Mouse (Mus musculus) kidney, postnatal 25 days (tissue): ENCODE measurements around the gene Actl11.

Experiments
- DNase-seq, 2 experiments: peaks; one replicate each; pipeline ENCODE4 v3.0.0; 2021; ENCODE audit warnings: mixed read lengths in 2 of 2

The Actl11 gene

GRCm38 (mm10) chr9:107923021-107923420, 5.2 kb upstream of the Actl11 start:
- DNase-seq: peak; percentile 65 to 73

- no peak for DNase-seq
These were observed 4.3 kb upstream of the Actl11 start for GRCm38 (mm10) chr9:107923956-107924355.

DNA sequence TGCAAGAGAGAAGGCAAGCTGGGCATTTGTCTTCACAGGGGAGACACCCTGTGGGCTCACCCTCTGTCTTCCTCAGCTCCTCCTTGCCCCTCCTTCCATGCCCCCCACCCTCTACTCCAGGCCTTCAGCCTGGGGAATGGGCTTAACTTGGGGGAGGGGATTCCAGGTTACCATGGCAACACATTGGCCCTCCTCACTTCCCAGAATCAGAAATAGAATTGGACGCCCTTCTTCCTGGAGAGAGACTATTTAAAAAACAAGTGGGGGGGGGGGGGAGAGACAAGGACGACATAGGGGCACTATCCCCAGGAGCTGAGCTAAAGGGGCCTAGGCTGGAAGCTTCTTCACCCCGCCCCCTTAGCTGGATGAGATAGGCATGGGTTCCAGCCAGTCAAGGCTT, 3.0 kb upstream of the Actl11 start:
- no peak for DNase-seq

DNA sequence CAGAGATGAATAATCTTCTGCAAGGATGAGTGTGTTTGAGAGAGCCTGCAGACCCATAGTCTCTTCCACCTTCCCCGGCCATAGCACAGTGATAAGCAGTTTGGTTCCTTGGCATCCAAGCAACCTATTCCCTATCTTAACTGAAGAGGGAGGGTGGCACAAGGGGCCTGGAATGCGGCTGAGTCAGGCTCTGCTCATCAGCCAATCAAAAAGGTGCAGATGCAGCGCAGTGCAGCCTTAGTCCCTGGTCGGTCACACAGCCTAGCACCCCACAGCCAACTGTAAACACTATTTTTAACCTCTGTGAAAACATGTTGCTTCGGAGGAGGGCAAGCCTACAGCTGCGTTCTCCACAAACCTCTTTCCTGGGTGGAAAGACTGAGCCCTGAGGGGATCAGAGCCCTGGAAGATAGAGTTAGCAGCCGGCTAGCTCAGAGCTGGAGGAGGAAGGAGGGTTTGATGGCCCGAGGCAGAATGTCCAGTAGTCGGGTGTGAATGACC, 1.3 kb upstream of the Actl11 start:
- DNase-seq: no peak

DNA sequence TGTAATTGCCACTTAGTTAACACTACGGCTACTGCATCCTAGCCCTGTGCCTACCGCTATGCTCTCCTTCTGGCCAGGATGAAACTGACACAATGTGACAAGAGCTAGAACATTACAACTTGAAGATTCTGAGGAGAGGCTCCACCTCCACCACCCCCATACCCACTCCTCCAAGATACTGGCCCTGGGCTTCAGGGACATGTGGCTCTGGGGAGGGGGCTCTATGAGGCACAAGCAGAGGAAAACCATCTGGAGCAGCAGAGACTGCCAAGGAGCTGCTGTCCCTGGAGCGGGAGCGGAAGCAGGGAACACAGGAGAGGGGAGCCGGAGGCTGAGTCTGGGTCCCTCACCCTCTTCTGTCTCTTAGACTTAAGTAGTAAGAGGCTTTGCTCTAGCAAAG, 520 bp upstream of the Actl11 start:
- DNase-seq: no peak

DNA sequence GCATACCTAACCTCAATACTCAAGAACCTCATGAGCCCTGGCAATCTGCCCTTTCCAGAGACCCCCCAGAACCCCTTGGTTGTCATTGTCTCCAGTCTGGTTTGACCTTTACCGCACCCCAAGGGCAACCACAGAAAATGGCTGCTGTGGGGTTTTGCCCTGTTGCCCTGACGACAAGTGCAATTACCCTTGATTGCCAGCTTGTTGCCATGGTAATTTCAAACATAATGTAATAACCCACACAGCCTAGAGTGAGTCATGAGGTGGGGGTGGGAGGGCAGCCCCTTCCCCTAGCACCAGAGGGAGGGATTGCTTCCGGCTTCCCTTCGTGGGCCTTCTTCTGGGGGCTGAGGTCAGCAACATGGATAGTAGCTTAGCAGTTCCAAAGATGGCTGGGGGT, 4.0 kb downstream of the Actl11 start:
- no peak for DNase-seq

- DNase-seq: no peak
These were observed 5.9 kb downstream of the Actl11 start for GRCm38 (mm10) chr9:107934146-107934545.

DNA sequence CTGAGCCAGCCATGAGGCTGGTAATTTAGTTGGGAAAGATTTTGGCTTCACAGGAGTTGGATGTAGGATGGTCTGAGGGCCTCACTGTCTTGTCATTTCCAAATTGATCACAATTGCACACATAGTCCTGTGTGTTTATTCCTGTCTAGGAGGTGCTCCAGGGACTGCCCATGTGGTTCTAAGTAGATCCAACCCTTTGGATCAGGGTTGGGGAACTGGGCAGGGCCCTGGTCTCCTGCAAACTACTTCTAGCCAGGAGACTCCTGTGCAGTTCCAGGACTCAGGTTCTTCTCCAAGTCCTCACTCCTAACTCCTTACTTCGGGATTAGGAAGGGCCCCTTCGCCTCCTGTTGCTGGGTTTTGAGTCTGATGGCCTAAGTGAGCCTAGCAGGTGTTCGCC, 7.1 kb downstream of the Actl11 start, which contains the start of gene Camkv:
Gene Camkv (plus strand): TSS at position 301 of the 400 bp plus-strand sequence.
- no peak for DNase-seq

DNA sequence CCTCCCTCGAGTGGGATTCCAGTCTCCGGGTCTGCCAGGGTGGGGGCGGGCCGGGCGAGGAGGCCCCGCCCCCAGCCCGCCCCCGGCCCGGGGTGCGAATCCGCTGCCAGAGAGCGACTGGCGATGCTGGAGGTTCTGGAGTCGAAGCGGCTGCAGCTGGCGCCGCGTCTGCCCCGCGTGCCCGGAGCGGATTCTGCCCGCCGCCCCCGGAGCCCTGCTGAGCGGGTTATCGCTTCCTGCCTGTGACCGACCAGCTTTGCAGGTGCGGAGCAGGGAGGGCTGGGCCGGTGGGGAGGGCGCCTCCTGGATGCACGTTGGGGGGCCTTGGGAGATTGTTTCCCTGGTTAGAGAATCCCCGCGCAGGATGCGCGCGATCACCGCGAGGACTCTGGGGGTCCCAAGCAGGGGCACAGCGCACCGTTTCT, 7.5 kb downstream of the Actl11 start:
- no peak for DNase-seq

GRCm38 (mm10) chr9:107936215-107936822, 8.1 kb downstream of the Actl11 start:
- DNase-seq: no peak

GRCm38 (mm10) chr9:107936831-107937230, 8.6 kb downstream of the Actl11 start:
- DNase-seq: no peak

DNA sequence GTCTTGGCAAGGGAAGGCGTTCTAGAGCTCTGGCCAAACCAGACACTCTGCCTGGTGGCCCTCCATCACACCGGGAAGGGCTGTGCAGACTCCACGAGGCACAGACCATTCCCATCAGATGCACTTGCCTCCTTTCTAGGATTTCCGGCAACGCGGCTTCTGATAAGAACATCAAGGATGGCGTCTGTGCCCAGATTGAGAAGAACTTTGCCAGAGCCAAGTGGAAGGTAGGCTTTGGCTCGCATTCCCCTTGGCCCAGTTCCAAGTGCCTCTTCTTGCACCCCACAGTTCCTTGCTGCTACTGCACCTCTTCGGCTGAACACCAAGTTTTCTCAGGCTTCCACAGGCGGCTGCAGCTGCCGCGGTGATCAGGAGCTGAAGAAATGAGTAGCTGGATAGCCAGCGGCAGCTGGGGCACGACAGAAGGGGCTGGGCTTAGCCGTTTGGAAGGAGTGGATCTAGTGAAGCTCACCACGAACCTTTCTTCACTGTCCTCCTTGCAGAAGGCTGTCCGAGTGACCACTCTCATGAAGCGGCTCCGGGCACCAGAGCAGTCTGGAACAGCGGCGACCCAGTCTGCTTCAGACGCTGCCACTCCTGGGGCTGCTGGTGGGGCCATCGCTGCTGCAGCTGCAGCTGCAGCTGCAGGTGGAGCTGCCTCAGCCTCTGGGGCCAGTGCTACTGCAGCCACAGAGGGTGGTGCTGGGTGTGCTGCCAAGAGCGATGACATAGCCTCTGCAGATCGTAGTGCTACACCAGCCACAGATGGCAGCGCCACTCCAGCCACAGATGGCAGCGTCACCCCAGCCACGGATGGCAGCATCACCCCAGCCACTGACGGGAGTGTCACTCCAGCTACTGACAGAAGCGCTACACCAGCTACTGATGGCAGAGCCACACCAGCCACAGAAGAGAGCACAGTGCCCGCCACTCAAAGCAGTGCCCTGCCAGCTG, 19.2 kb downstream of the Actl11 start:
- no peak for DNase-seq

DNA sequence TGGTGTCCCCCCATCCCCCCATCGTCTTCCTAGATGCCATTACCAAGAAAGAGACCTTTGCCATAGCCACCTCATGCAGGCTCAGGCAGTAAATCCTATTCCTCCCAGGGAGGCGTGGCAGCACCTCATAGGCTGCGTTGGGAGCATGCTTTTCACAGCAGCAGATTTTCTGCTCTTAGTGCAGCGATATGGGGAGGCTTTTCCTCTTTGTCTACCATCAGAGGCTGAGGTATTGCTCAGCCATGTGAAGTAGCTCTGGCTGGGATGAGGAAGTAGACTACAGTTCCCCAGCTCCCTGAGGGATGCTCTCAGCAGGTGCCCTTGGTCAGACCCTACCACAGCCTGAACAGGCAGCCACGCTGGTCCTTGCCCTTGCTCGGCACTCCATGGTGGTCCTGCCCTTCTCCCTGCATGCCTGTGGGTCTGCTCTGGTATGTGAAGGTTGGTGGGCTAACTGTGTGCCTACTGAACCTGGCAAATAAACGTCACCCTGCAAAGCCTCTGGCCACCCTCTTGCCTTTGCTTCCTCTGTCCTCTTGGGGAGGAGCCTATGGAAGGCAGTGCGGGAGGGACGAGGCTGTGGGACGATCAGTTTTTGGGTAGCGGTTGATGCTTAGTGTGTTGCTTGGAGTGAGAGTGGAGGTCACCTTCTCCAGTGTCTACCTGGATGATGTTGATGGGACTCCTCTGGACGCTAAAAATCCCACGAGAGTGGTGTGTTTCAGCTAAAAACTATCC, 21.1 kb downstream of the Actl11 start:
- DNase-seq: no peak

- no peak for DNase-seq
These were observed 21.6 kb downstream of the Actl11 start, which contains the start of gene Traip for GRCm38 (mm10) chr9:107949922-107950235. Gene Traip (plus strand): TSS chr9:107950136.

GRCm38 (mm10) chr9:107950460-107951355, 22.4 kb downstream of the Actl11 start:
- peak; percentile 96 to 97 for DNase-seq

DNA sequence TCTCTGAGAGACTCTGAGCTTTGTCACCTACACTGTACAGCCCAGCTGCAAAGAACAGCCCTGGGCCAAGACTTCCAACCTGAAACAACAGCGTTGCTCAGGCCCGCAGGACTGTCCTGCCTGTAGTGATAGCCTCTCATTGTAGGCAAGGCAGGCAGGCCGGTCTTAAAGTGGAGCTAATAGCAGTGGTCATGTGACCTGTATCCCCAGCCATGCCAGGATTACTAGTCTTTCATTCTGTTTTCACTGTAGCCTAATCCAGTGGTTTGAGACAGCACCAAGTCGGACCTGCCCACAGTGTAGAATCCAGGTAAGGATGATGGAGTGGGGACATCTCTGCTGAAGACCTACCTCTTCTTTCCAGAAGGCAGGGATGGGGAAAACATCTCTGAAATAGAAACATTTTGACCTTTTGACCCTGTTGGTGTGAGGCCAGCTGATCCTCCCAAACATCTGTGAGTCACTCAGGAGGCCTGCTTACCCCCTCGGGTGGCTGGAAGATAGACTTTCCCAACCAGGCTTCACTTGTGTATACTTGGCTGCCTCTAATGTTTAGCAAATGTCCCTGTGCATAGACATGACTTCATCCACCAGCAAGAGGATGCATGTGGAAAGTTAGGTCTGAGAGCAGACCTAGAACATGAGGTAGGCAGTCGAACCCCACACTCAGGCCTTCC, 27.5 kb downstream of the Actl11 start:
- no peak for DNase-seq

DNA sequence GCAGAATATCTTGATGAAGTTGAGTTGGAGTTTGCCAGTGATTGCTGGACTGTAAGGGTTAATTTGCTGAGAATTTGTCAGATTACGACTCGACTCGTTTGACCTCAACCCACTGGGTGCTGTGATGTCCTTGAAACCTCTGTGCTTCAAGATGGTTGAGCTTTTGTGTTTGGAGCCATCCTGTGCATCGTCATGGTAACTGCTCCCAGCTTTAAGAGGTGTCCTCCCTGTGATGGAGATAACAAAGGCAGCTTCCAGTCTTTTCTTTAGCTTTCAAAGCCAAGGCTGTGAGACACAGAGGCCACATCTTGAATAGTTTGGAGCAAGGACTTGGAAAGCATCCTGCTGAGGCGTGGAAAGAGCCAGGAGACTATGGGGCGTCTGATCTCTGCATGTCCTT, 28.9 kb downstream of the Actl11 start:
- DNase-seq: no peak

GRCm38 (mm10) chr9:107959896-107960295, 31.6 kb downstream of the Actl11 start:
- no peak for DNase-seq

DNA sequence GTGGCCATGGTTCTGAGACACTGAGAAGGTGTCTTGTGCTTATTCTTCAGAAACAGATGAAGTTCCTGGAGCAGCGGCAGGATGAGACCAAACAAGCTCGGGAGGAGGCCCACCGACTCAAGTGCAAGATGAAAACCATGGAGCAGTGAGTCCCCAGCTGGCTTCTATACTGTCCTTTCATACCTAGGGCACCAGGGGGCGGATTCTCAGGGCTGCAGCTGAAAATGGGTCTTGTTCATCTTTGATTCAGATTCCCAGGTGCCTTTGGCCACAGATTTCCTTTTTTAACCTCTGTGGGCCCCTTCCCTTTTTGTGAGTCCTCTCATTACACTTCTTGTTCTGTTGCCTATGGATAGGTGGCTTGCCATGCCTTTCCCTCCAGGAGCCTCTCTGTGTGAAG, 32.7 kb downstream of the Actl11 start:
- DNase-seq: no peak

GRCm38 (mm10) chr9:107961351-107961762, 33.1 kb downstream of the Actl11 start:
- DNase-seq: no peak

DNA sequence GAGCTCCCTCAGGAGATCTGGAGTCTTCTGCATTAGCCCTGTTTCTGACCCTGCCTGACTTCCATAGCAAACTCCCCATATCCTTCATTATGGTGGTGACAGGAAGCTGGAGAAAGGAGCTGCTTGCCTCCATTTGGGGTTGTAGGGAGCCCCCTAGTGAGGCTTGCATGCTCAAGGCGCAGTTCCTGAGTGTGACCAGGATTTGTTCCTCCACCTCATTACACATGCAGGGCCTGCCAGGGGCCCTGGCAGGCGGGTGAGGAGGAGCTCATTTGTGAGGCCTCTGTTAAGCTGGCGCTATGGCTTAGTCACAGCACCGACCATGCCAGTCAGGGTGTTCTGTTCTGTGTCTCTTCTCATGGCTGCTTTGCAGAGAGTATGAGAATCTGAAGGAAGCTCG, 33.6 kb downstream of the Actl11 start:
- no peak for DNase-seq

- no peak for DNase-seq
These were observed 34.6 kb downstream of the Actl11 start for GRCm38 (mm10) chr9:107962916-107963315.
